Mouse (Mus musculus) neural tube, embryonic 13.5 days (tissue): ENCODE measurements around the gene Ssbp3. TPM values are rescaled to one million over a fixed set of nuclear protein-coding genes. Genes with fewer than 3 reads are reported as not detected.

ENCODE experiments used
- ATAC-seq: fragments of 200-750 bp; cut with Nextera tagmentation; 2 replicates; pipeline ENCODE4 v1.8.0; 2017; ENCODE audit warnings: low read depth, mild to moderate bottlenecking, moderate TSS enrichment, moderate library complexity
- H3K27ac ChIP-seq: fragments of 300-500 bp; sonication (generic); replicated peaks from 2 replicates; pipeline ENCODE4 v1.5.1; 2015; ENCODE audit warnings: moderate library complexity, mild to moderate bottlenecking, inconsistent platforms
- H3K27me3 ChIP-seq: fragments of 300-500 bp; sonication (generic); 2 replicates; pipeline ENCODE4 v1.6.1; 2015; ENCODE audit warnings: mild to moderate bottlenecking, inconsistent platforms
- H3K36me3 ChIP-seq: fragments of 300-500 bp; sonication (generic); 2 replicates; pipeline ENCODE4 v1.6.1; 2015; ENCODE audit warnings: mild to moderate bottlenecking, inconsistent platforms
- H3K4me1 ChIP-seq: fragments of 300-500 bp; sonication (generic); replicated peaks from 2 replicates; pipeline ENCODE4 v1.6.1; 2015; ENCODE audit warnings: inconsistent platforms
- H3K4me2 ChIP-seq: fragments of 300-500 bp; sonication (generic); 2 replicates; pipeline ENCODE4 v1.6.1; 2015; ENCODE audit warnings: inconsistent platforms, mild to moderate bottlenecking, moderate library complexity
- H3K4me3 ChIP-seq: fragments of 300-500 bp; sonication (generic); 2 replicates; pipeline ENCODE4 v1.5.1; 2015; ENCODE audit warnings: mild to moderate bottlenecking, inconsistent platforms
- H3K9ac ChIP-seq: fragments of 300-500 bp; sonication (generic); 2 replicates; pipeline ENCODE4 v1.6.1; 2015; ENCODE audit warnings: moderate library complexity, mild to moderate bottlenecking, inconsistent platforms
- H3K9me3 ChIP-seq: fragments of 300-500 bp; sonication (generic); 2 replicates; pipeline ENCODE4 v1.6.1; 2016; ENCODE audit warnings: inconsistent platforms
- WGBS: fragments of 180-500 bp; shearing (Covaris S2); methylation state at CpG from one replicate; pipeline ENCODE4 v1.1.7; 2015; 5-methylcytosine and 5-hydroxymethylcytosine counted together
- polyA plus RNA-seq: library from polyadenylated mRNA; unstranded; fragments of >200 nt; fragmentation: Nextera tagmentation; extraction: Ambion mirVana; gene quantifications from 2 replicates; pipeline ENCODE4 v1.2.1, GENCODE M21; 2015

The Ssbp3 gene
- polyA plus RNA-seq, 1 experiment from 2014 or later = 186 TPM

- H3K4me2 ChIP-seq = peak overlapping the region; percentile 98
- peaks cover 9% of the 10 kb centered on the region; the same call in 1 of the 2 replicates for H3K36me3 ChIP-seq
- whole genome bisulfite sequencing = 7% methylated on average over 10 of the region's 10 CpGs
- no peaks in the 10 kb centered on the region for H3K9me3 ChIP-seq
- peak overlapping the region; percentile 100 for H3K4me3 ChIP-seq
- peaks cover 43% of the 10 kb centered on the region for H3K4me1 ChIP-seq
- H3K27ac ChIP-seq = peak overlapping the region; percentile 100
- H3K27me3 ChIP-seq = no peaks in the 10 kb centered on the region
- ATAC-seq = peak; percentile 8; the same call in 1 of the 2 replicates
- H3K9ac ChIP-seq = peak overlapping the region; percentile 100
Observed at GRCm38 (mm10) chr4:106908950-106909751, 1.4 kb upstream of the Ssbp3 start.

- Histone ChIP-seq H3K4me3 (peak overlapping the region; percentile 100), H3K36me3 (peaks cover 14% of the 10 kb centered on the region), H3K27ac (peak overlapping the region; percentile 100), H3K9me3 (no peaks in the 10 kb centered on the region), H3K4me2 (peak overlapping the region; percentile 98), H3K4me1 (peaks cover 50% of the 10 kb centered on the region), H3K27me3 (no peaks in the 10 kb centered on the region), H3K9ac (peak overlapping the region; percentile 100)
- WGBS = 1% methylated on average over 6 of the region's 6 CpGs
- ATAC-seq = no peak
Observed at GRCm38 (mm10) chr4:106909797-106910196, 704 bp upstream of the Ssbp3 start.

GRCm38 (mm10) chr4:106911246-106911801 lies 823 bp downstream of the Ssbp3 start:
- H3K4me3 ChIP-seq = peak overlapping the region; percentile 100
- peak overlapping the region; percentile 100 for H3K27ac ChIP-seq
- no peaks in the 10 kb centered on the region for H3K9me3 ChIP-seq
- H3K36me3 ChIP-seq = peaks cover 30% of the 10 kb centered on the region
- under 1% methylated on average over 75 of the region's 89 CpGs for WGBS
- peak overlapping the region; percentile 100 for H3K9ac ChIP-seq
- peaks cover 65% of the 10 kb centered on the region for H3K4me1 ChIP-seq
- peak overlapping the region; percentile 98 for H3K4me2 ChIP-seq
- ATAC-seq = peak; percentile 81
- no peaks in the 10 kb centered on the region for H3K27me3 ChIP-seq

GRCm38 (mm10) chr4:106911951-106912688 lies 1.6 kb downstream of the Ssbp3 start:
- ATAC-seq = peak; percentile 20
- peak overlapping the region; percentile 98 for H3K4me2 ChIP-seq

GRCm38 (mm10) chr4:106912689-106913041 lies 2.2 kb downstream of the Ssbp3 start:
- peak overlapping the region; percentile 100 for H3K9ac ChIP-seq
- H3K27me3 ChIP-seq = no peaks in the 10 kb centered on the region
- peak overlapping the region; percentile 100 for H3K4me3 ChIP-seq
- WGBS = 0% methylated on average over 6 of the region's 6 CpGs
- H3K36me3 ChIP-seq = peaks cover 43% of the 10 kb centered on the region
- H3K4me1 ChIP-seq = peaks cover 72% of the 10 kb centered on the region
- no peaks in the 10 kb centered on the region for H3K9me3 ChIP-seq
- H3K4me2 ChIP-seq = peak overlapping the region; percentile 98
- no peak for ATAC-seq
- peak overlapping the region; percentile 100 for H3K27ac ChIP-seq

More at GRCm38 (mm10) chr4:106911951-106912688, 1.6 kb downstream of the Ssbp3 start:
- Histone ChIP-seq H3K27ac (peak overlapping the region; percentile 100), H3K9ac (peak overlapping the region; percentile 100), H3K4me1 (peaks cover 73% of the 10 kb centered on the region), H3K27me3 (no peaks in the 10 kb centered on the region), H3K4me3 (peak overlapping the region; percentile 100), H3K36me3 (peaks cover 38% of the 10 kb centered on the region), H3K9me3 (no peaks in the 10 kb centered on the region)
- whole genome bisulfite sequencing = under 1% methylated on average over 72 of the region's 73 CpGs

- Histone ChIP-seq H3K27me3 (no peaks in the 10 kb centered on the region), H3K27ac (peak overlapping the region; percentile 29; the same call in 1 of the 2 replicates), H3K9me3 (no peaks in the 10 kb centered on the region), H3K9ac (peak overlapping the region; percentile 100), H3K36me3 (peaks cover 51% of the 10 kb centered on the region), H3K4me1 (peaks cover 72% of the 10 kb centered on the region), H3K4me2 (peak overlapping the region; percentile 98), H3K4me3 (peak overlapping the region; percentile 100)
- no peak for ATAC-seq
- 26% methylated on average over 9 of the region's 9 CpGs for WGBS
Observed at GRCm38 (mm10) chr4:106913411-106914049, 3.0 kb downstream of the Ssbp3 start.

- peak overlapping the region; percentile 98 for H3K4me2 ChIP-seq
- no peaks in the 10 kb centered on the region for H3K9me3 ChIP-seq
- peak overlapping the region; percentile 100 for H3K4me3 ChIP-seq
- peak overlapping the region; percentile 100 for H3K9ac ChIP-seq
- H3K4me1 ChIP-seq = peaks cover 73% of the 10 kb centered on the region
- H3K27ac ChIP-seq = no peak overlapping the region
- WGBS = 71% methylated on average over 8 of the region's 8 CpGs
- peaks cover 68% of the 10 kb centered on the region for H3K36me3 ChIP-seq
- no peak for ATAC-seq
- no peaks in the 10 kb centered on the region for H3K27me3 ChIP-seq
Observed at GRCm38 (mm10) chr4:106915265-106915664, 4.8 kb downstream of the Ssbp3 start.

GRCm38 (mm10) chr4:106918263-106918662 lies 7.8 kb downstream of the Ssbp3 start:
- peaks cover 96% of the 10 kb centered on the region for H3K4me1 ChIP-seq
- no peak overlapping the region for H3K27ac ChIP-seq
- peaks cover 95% of the 10 kb centered on the region for H3K36me3 ChIP-seq
- no peak for ATAC-seq
- H3K9me3 ChIP-seq = no peaks in the 10 kb centered on the region
- no peak overlapping the region for H3K4me2 ChIP-seq
- H3K9ac ChIP-seq = no peak overlapping the region
- H3K4me3 ChIP-seq = no peak overlapping the region
- WGBS = 36% methylated on average over 1 of the region's 1 CpGs
- no peaks in the 10 kb centered on the region for H3K27me3 ChIP-seq

- no peak overlapping the region for H3K27ac ChIP-seq
- no peak for ATAC-seq
- H3K4me1 ChIP-seq = peaks cover 94% of the 10 kb centered on the region
- 91% methylated on average over 4 of the region's 4 CpGs for WGBS
- H3K4me2 ChIP-seq = no peak overlapping the region
- H3K36me3 ChIP-seq = peaks cover 96% of the 10 kb centered on the region
- H3K9me3 ChIP-seq = no peaks in the 10 kb centered on the region
- H3K9ac ChIP-seq = 0 out of 2 replicates have a peak overlapping the region, but pooled peaks have one; percentile 26
- no peaks in the 10 kb centered on the region for H3K27me3 ChIP-seq
- H3K4me3 ChIP-seq = no peak overlapping the region
Observed at GRCm38 (mm10) chr4:106920119-106920518, 9.6 kb downstream of the Ssbp3 start.

GRCm38 (mm10) chr4:106921375-106922336 lies 11.2 kb downstream of the Ssbp3 start:
- no peak overlapping the region for H3K27ac ChIP-seq
- H3K4me3 ChIP-seq = no peak overlapping the region
- no peak overlapping the region for H3K9ac ChIP-seq
- 65% methylated on average over 9 of the region's 9 CpGs for WGBS
- peaks cover 96% of the 10 kb centered on the region for H3K36me3 ChIP-seq
- H3K9me3 ChIP-seq = no peaks in the 10 kb centered on the region
- peak; percentile 70; the same call in 1 of the 2 replicates for ATAC-seq
- H3K4me1 ChIP-seq = peaks cover 94% of the 10 kb centered on the region
- H3K4me2 ChIP-seq = peak overlapping the region; percentile 3; the same call in 1 of the 2 replicates
- H3K27me3 ChIP-seq = no peaks in the 10 kb centered on the region

GRCm38 (mm10) chr4:106922919-106923318 lies 12.4 kb downstream of the Ssbp3 start:
- H3K9me3 ChIP-seq = no peaks in the 10 kb centered on the region
- H3K4me3 ChIP-seq = no peak overlapping the region
- H3K4me1 ChIP-seq = peaks cover 94% of the 10 kb centered on the region
- no peak for ATAC-seq
- H3K27ac ChIP-seq = no peak overlapping the region
- H3K9ac ChIP-seq = no peak overlapping the region
- peaks cover 90% of the 10 kb centered on the region for H3K36me3 ChIP-seq
- WGBS = 69% methylated on average over 3 of the region's 3 CpGs
- no peaks in the 10 kb centered on the region for H3K27me3 ChIP-seq
- H3K4me2 ChIP-seq = no peak overlapping the region
